Mouse (Mus musculus): ENCODE data around the gene Klhl25. TPM values are rescaled to one million over a fixed set of nuclear protein-coding genes. Genes with fewer than 3 reads are reported as not detected.
"Not testable (repeated sequence)": the region's sequence is repeated elsewhere in the genome, so short reads cannot be mapped to it uniquely, and the experiment has no call there.

Gene Klhl25
- polyA plus RNA-seq, 1 experiment from 2014 or later, result 10.2 TPM

- H3K27me3 ChIP-seq (replicated peaks), result no peaks in the 10 kb centered on the region
- 81% methylated on average over 4 of the region's 4 CpGs for WGBS
- no peak overlapping the region for H3K4me3 ChIP-seq (replicated peaks)
- no peak for ATAC-seq
- no peaks in the 10 kb centered on the region for H3K36me3 ChIP-seq
- H3K9me3 ChIP-seq, result no peaks in the 10 kb centered on the region
- no peak overlapping the region for H3K4me2 ChIP-seq (replicated peaks)
- no peak overlapping the region for H3K9ac ChIP-seq
- no peaks in the 10 kb centered on the region for H3K4me1 ChIP-seq (replicated peaks)
- H3K27ac ChIP-seq, result no peak overlapping the region
These were observed 69.6 kb downstream of the Klhl25 start for GRCm38 (mm10) chr7:75917662-75918061.

- H3K4me2 ChIP-seq (replicated peaks); H3K36me3 ChIP-seq; H3K9ac ChIP-seq; H3K9me3 ChIP-seq; H3K4me1 ChIP-seq (replicated peaks); H3K27me3 ChIP-seq (replicated peaks); H3K27ac ChIP-seq; H3K4me3 ChIP-seq (replicated peaks); ATAC-seq: not testable (repeated sequence)
- 66% methylated on average over 3 of the region's 3 CpGs for WGBS
These were observed 71.6 kb downstream of the Klhl25 start for GRCm38 (mm10) chr7:75919745-75920144.

All from intestine, embryonic 15.5 days (tissue).